Mouse (Mus musculus) embryo, embryonic 11.5 days (tissue): ENCODE data around the gene Krt16.
"Not testable (repeated sequence)": the region's sequence is repeated elsewhere in the genome, so short reads cannot be mapped to it uniquely, and the experiment has no call there.

ENCODE experiments used
- DNase-seq: peaks from one replicate; pipeline ENCODE4 v3.0.0-alpha.2; 2012; ENCODE audit warnings: low read depth, low spot score

Krt16 gene

DNA sequence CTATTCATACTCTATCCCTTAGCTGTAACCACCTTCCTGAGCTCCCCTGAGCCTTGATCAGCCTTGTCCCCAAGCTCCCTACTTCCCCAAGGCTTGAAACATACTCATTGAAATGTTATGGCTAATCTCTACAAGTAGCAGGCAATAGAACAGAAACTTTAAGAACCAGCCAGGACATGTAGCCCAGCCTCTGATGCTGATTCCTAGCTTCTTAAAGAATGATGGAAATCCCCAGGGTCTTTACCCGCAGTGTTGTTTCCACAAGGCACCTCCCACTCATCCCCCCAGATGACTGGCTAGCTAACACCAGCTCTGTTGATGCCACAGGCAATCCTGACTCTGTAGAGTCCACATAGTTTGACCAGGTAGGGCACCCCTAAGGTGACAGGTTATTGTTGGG lies 9.3 kb upstream of the Krt16 start:
- DNase-seq: no peak

DNA sequence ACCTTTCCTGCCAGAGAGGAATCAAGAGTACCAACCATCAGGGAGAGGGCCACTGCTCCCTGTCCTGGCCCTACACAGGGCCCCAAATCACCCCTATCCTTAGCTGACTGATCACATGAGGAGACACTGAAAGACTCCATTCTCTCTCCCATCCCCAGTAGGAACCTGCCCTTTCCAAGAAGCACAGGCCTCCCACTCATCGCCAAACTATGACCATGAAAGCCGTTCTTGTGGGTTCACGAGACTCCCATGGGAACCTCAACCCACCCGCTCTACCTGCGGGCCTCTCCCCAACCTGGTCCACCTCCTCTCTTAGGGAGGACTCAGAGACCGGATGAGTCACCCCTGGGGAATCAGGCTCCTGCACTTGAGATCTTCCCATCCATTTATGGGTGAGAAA lies 6.8 kb upstream of the Krt16 start:
- DNase-seq: no peak

DNA sequence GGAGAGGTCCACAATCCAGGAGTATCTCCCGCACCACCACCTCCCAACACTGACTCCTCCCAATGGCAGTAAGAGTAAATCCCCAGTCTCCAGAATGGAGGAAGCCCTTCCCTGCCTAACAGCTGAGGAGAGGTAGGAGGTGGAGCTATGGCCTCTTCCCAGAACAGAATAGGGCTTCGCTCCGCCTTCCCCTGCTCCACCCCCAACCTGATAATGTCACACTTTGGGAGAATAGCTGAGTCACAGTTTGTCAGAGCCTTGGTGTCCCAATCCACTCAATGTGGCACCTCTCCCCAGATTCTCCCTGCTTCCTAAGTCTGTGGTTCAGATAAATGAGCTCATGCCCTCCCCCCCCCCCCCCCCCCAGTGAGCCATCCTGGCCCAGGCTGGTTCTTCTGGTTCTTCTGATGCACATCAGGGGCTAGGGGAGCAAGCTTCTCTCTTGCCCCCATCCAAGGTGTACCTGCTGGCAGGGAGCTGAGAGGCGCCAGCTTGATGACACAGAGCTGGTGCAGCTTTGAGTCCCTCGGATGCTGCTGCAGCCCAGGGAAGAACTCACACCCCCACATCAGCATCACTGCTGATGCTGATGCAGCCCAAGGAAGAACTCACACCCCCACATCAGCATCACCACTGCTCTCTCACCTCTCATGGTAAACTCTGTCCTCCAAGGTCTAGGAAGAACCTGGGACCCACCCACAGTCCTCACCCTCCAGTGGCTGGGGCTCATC lies 5.8 kb upstream of the Krt16 start:
- DNase-seq: no peak

DNA sequence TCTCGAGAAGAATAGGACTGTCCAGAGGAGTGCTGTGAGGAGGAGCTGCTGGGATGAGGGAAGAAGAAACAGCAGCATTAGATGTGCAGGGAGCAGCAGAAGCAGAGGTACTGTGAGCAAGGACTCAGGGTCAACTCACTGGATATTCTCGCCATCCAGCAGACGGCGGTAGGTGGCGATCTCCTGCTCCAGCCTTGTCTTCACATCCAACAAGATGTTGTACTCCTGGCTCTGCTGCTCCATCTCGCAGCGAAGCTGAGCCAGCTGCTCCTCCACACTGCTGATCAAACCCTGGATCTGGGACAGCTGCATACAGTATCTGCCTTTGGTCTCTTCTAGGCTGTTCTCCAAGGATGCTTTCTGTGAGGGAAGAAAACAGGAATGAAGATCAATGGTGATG lies 2.2 kb downstream of the Krt16 start:
- not testable (repeated sequence) for DNase-seq

DNA sequence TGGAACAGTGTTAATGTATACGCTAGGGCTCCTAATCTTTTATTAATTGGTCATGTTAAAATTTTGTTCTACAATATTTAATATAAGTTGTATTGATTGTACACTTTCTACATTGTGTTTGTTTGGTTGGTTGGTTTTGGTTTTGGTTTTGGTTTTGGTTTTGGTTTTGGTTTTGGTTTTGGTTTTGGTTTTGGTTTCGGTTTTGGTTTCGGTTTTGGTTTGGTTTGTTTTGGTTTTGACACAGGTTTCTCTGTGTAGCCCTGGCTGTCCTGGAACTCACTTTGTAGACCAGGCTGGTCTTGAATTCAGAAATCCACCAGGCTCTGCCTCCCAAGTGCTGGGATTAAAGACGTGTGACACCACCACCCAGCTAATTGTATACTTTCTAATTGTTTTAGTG lies 8.4 kb downstream of the Krt16 start:
- not testable (repeated sequence) for DNase-seq

DNA sequence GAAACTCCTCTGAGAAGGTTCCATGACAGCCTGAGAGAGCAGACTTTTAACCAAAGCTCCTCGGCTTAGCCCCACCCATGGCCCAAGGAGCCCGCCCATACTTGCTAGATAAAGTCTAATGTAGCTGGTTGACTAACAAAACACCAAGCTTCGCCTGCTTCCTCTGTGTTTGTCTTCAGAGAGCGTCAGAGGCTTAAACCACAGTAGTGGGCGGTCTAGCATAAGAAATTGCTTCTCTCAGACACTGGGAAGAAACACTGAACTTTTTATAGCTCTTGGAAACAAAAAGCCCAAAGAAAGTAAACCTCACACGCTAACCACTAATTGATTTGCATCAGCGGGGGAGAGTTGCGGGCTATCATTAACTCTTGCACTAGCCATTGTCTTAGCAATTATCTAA lies 27.0 kb downstream of the Krt16 start:
- DNase-seq: no peak

DNA sequence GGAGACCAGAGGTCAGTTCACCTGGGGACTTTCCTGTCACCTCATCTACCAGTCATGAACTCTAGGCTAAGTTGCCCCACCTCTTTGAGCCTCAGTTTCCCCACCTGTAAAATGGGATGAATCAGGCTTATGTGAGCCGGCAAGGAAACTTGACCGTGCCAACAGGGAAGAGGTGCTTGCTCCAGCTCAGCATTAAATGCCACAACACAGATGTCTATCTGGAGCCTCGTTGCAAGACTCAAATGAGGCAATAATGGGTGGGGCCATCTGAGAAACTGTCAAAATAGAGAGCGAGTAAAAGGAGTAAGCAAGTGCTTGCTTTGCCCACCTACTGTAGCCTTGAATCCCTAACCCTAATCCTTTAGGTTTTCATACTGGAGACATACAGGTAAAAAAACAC lies 29.4 kb downstream of the Krt16 start:
- no peak for DNase-seq

DNA sequence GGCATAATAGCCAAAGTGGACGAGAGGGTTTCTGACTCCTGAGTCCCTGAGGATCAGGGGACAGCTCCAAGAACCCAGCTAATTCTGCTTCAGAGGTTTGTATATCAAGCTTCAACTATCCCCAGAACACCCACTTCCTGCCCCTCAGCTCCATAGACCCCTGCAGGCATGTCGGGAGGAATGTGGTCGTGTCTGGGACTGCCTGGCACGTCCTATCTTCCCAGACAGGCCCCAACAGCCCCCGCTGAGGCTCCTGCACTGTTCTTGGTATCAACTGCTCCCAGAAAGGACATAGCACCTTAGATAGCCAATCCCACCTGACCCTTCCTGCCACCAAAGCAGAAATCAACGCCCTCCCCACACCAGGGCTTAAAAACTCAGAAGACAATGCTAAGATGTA lies 40.2 kb downstream of the Krt16 start:
- no peak for DNase-seq

DNA sequence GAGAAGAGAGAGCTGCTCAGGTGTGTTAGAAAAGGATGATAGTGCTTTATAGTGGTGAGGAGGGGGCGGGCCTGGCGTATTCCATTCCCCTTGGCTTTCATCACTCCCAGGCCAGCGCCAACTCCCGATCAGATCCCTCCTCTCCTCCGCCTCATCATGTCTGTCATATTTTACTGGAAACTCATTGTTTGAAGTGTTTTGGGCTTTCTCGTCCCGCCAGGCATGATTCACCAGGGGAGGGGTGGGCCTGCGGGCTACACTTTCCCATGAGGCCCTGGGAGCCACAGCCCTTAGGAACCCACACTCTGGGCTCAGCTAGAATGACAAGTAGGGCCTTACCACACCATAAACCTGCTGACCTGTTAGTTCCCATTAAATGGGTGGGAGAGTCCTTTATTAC lies 41.2 kb downstream of the Krt16 start, which contains the start of gene Krt14:
TSS of gene Krt14 (minus strand) at position 51 of the 400 bp plus-strand sequence.
- DNase-seq: no peak

DNA sequence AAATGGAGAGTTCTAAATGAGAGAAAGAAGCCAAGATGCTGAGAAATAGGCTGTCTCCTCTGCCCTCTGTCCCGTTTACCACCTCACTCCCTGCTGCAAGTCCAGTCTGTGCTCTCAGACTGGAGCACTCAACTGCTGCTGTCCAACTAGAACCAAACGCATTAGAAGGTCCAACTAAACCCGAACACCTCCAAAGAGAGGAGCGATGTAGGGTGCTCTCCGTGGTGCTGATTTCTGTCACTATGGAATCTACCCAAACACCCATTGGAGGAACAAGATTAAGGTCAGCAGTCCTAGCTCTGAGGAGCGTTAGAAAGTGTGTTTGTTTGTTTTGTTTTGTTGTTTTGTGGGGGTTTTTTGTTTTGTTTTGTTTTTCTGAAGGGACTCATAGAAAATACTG lies 45.3 kb downstream of the Krt16 start:
- DNase-seq: peak; percentile 43

DNA sequence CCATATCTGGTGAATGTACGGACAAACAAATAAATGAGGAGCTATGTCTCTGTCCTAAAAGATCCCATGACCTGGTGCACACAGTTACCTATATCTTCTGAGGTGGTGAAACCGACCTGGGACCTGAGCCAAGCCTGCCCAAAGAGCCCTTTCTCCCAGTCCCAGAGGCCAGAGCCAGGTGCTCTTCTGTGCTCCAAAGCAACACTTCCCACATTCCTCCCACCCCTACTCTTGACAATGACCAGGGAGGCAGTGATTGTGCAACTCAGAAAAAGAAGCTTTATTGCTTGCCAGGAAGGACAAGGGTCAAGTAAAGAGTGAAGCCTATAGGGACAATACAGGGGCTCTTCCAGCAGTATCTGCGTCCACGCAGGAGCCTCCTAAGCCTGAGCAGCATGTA lies 45.8 kb downstream of the Krt16 start:
- DNase-seq: no peak

DNA sequence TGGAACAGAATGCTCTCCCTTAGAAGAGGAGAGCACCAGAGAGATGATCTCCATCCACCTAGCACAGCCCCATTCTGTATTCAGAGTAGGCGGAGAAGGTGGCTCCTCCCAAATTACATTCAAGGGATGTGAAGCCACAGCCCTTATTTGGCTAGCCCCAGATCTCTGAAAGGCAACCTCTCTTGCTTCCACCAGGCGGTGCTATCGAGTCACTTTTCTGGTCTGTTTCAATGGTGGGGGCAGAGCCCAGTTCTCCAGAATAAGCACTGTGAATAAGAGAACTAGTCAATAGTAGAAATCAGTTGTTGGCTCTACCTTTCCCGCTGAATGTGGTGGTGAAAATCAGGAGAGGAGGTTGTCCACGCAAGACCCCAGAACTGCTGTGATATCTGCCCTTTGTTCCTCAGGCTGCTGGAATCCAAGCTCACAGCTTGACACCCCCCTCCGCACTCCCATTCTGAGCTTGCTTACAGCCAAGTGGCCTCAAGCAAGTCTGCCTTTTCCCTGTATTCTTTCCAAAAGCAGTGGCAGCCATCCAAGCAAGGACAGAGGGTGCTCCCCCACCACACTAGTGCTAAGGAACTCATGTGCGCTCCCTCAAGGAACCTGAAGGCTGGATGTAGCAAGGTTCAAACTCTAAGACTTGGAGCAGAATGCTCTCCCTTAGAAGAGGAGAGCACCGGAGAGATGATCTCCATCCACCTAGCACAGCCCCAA lies 48.4 kb downstream of the Krt16 start:
- DNase-seq: no peak

DNA sequence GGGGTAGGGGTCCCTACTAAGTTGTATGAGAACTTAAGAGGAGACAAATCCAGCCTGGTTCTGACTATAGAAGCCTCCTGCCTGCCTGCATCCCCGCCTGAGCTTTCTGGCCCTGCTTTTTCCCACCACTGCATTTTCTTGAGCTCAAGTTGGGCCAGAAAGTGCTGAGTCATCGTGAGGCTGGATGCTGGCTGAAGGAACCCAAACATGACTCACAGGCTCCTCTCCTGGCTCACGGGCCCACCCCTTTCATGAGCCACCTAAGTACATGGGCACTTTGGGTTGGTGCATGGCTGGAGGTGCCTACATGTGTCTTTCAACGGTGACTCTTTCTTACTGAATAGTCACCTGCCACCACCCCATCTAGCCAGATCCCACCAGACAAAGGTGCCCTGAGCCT lies 50.0 kb downstream of the Krt16 start:
- DNase-seq: no peak
